Mouse (Mus musculus) kidney, adult 11 months (tissue): ENCODE measurements around the gene Olfr1250.
"Not testable (repeated sequence)": the region's sequence is repeated elsewhere in the genome, so short reads cannot be mapped to it uniquely, and the experiment has no call there.

Experiments used
- DNase-seq: peaks from one replicate; pipeline ENCODE4 v3.0.0; 2022

The Olfr1250 gene

GRCm38 (mm10) chr2:89661367-89661766, at the start of gene Olfr1250:
Olfr1250 (minus strand) TSS chr2:89661467.
- DNase-seq: no peak

- DNase-seq: no peak
Measured at GRCm38 (mm10) chr2:89691980-89692379, 30.7 kb upstream of the Olfr1250 start.

- DNase-seq: no peak
Measured at GRCm38 (mm10) chr2:89671836-89672235, 10.6 kb upstream of the Olfr1250 start, which contains the start of gene Olfr1251. Olfr1251 (minus strand) TSS chr2:89671936.

- no peak for DNase-seq
Measured at GRCm38 (mm10) chr2:89634883-89635282, 26.4 kb downstream of the Olfr1250 start, which contains the start of gene Olfr1249. Olfr1249 (minus strand) TSS chr2:89634983.

- DNase-seq: not testable (repeated sequence)
Measured at GRCm38 (mm10) chr2:89618145-89618544, 43.1 kb downstream of the Olfr1250 start, which contains the start of gene Olfr1248. Olfr1248 (minus strand) TSS chr2:89618245.

- no peak for DNase-seq
Measured at GRCm38 (mm10) chr2:89614030-89614429, 47.2 kb downstream of the Olfr1250 start, which contains the start of gene Olfr1247. Olfr1247 (minus strand) TSS chr2:89614130.
